Mouse (Mus musculus) G1E (cell line): ENCODE data around the gene Slc4a5.

ENCODE experiments used
- CTCF ChIP-seq: IDR thresholded peaks from 2 replicates; pipeline ENCODE4 v1.5.1; 2012; ENCODE audit warnings: low read depth, low read length, inconsistent platforms, mixed read lengths
- GATA1 ChIP-seq: IDR thresholded peaks from 2 replicates; pipeline ENCODE4 v1.6.1; 2012; ENCODE audit warnings: borderline replicate concordance, low read length, inconsistent platforms, mixed read lengths
- POLR2AphosphoS5 ChIP-seq: IDR thresholded peaks from 2 replicates; pipeline ENCODE4 v1.6.1; 2012; ENCODE audit warnings: low read depth, low read length, inconsistent platforms; ENCODE audit not compliant: insufficient replicate concordance
- TAL1 ChIP-seq: conservative IDR thresholded peaks from 2 replicates; pipeline ENCODE4 v1.6.1; 2012; ENCODE audit warnings: low read depth, low read length, inconsistent platforms, mixed read lengths

- TF ChIP-seq GATA1 (no peak), POLR2AphosphoS5 (no peak), CTCF (no peak), TAL1 (no peak)
Observed at GRCm38 (mm10) chr6:83268144-83269010, 48.7 kb downstream of the Slc4a5 start.
